Mouse (Mus musculus) intestine, postnatal 0 days (tissue): Measurements from ENCODE around the gene Rpl34. TPM values are rescaled to one million over a fixed set of nuclear protein-coding genes. Genes with fewer than 3 reads are reported as not detected.
A peak's percentile ranks its signal among the peaks of the same experiment; 100 is the strongest.

Source experiments
- ATAC-seq: fragments of 200-750 bp; cut with Nextera tagmentation; 2 replicates; pipeline ENCODE4 v1.8.0; 2017; ENCODE audit warnings: mild to moderate bottlenecking, moderate TSS enrichment, moderate library complexity
- H3K27ac ChIP-seq: fragments of 300-500 bp; sonication (generic); 2 replicates; pipeline ENCODE4 v1.5.1; 2014; ENCODE audit warnings: mild to moderate bottlenecking, low read depth, low read length, moderate library complexity
- H3K27me3 ChIP-seq: fragments of 300-500 bp; sonication (generic); replicated peaks from 2 replicates; pipeline ENCODE4 v1.6.1; 2014; ENCODE audit warnings: low read length, mixed read lengths; ENCODE audit not compliant: control insufficient read depth, insufficient read depth
- H3K36me3 ChIP-seq: fragments of 300-500 bp; sonication (generic); 2 replicates; pipeline ENCODE4 v1.6.1; 2014; ENCODE audit warnings: mild to moderate bottlenecking, moderate library complexity; ENCODE audit not compliant: control insufficient read depth, insufficient read depth
- H3K4me1 ChIP-seq: fragments of 300-500 bp; sonication (generic); replicated peaks from 2 replicates; pipeline ENCODE4 v1.6.1; 2014; ENCODE audit warnings: antibody characterized with exemption, low read length, mixed read lengths; ENCODE audit not compliant: control insufficient read depth, insufficient read depth
- H3K4me2 ChIP-seq: fragments of 300-500 bp; sonication (generic); replicated peaks from 2 replicates; pipeline ENCODE4 v1.6.1; 2014; ENCODE audit warnings: low read depth, mild to moderate bottlenecking, moderate library complexity
- H3K4me3 ChIP-seq: fragments of 300-500 bp; sonication (generic); 2 replicates; pipeline ENCODE4 v1.5.1; 2014; ENCODE audit warnings: low read depth, low read length
- H3K9ac ChIP-seq: fragments of 300-500 bp; sonication (generic); 2 replicates; pipeline ENCODE4 v1.6.1; 2014; ENCODE audit warnings: mild to moderate bottlenecking, low read depth, low read length
- H3K9me3 ChIP-seq: fragments of 300-500 bp; sonication (generic); 2 replicates; pipeline ENCODE4 v1.6.1; 2016; ENCODE audit warnings: mixed run types; ENCODE audit not compliant: control insufficient read depth
- CTCF ChIP-seq: sonication (generic); IDR thresholded peaks from 2 replicates; pipeline ENCODE4 v1.5.1; 2016; ENCODE audit warnings: low read depth, mild to moderate bottlenecking, control low read depth, antibody characterized with exemption, moderate library complexity
- WGBS: fragments of 180-500 bp; shearing (Covaris S2); extraction: QIAGEN DNeasy Blood & Tissue Kit; methylation state at CpG from one replicate; pipeline ENCODE4 v1.1.7; 2014; 5-methylcytosine and 5-hydroxymethylcytosine counted together
- polyA plus RNA-seq: library from polyadenylated mRNA; unstranded; fragments of >200 nt; fragmentation: Nextera tagmentation; extraction: Ambion mirVana; gene quantifications from 2 replicates; pipeline ENCODE4 v1.2.1, GENCODE M21; 2015

The Rpl34 gene
- 579 and 584 TPM in 2 replicates for polyA plus RNA-seq

- H3K4me2 ChIP-seq: peak within 1 kb of the TSS; percentile 77
- peak within 1 kb of the TSS; percentile 85 for H3K27ac ChIP-seq
- H3K9me3 ChIP-seq: no peaks in the 10 kb centered on the region
- 0 out of 2 replicates have a peak, but pooled peaks have one; percentile 10 for TF ChIP-seq CTCF
- H3K4me3 ChIP-seq: peak within 1 kb of the TSS; percentile 95
- peaks cover 36% of the 10 kb centered on the region for H3K36me3 ChIP-seq
- no peaks in the 10 kb centered on the region for H3K27me3 ChIP-seq
- peak within 1 kb of the TSS; percentile 93 for H3K9ac ChIP-seq
- under 1% methylated on average over 45 of the region's 45 CpGs for WGBS
- H3K4me1 ChIP-seq: 0 out of 2 replicates have a peak, but pooled peaks cover 11% of the 10 kb centered on the region
- peak; percentile 99 for ATAC-seq
Measured at GRCm38 (mm10) chr3:130730189-130730653, at the start of gene Rpl34. TSS of gene Rpl34 (minus strand) at chr3:130730398.

- 70% methylated on average over 3 of the region's 3 CpGs for WGBS
- Histone ChIP-seq H3K27ac (no peak overlapping the region), H3K36me3 (no peaks in the 10 kb centered on the region), H3K4me2 (no peak overlapping the region), H3K9me3 (no peaks in the 10 kb centered on the region), H3K9ac (no peak overlapping the region), H3K4me3 (no peak overlapping the region), H3K27me3 (no peaks in the 10 kb centered on the region), H3K4me1 (no peaks in the 10 kb centered on the region)
- TF ChIP-seq CTCF: no peak
- no peak for ATAC-seq
Measured at GRCm38 (mm10) chr3:130768172-130768571, 38.0 kb upstream of the Rpl34 start.

DNA sequence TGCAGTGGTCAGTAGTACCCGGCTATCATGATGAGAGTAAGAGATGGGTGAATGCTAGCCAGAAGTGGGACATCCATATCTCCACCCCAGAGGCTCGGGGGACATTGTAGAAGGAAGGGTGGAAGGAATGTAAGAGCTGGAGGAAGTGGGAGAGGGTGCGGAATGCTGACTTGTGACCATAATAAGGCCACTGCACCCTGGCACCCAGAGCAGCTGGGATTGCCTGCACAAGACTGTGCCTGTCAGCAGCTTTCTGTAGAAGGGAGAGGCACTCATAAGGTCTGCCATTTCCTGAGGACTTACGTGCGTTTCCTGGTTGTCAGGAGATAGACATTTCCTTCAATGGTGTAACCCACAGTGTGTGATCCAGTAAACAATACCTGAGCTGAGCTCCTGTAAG lies 33.9 kb upstream of the Rpl34 start:
- no peak for ATAC-seq
- Histone ChIP-seq H3K9ac (no peak overlapping the region), H3K27me3 (no peaks in the 10 kb centered on the region), H3K27ac (no peak overlapping the region), H3K36me3 (no peaks in the 10 kb centered on the region), H3K4me3 (no peak overlapping the region), H3K9me3 (no peaks in the 10 kb centered on the region), H3K4me2 (no peak overlapping the region), H3K4me1 (no peaks in the 10 kb centered on the region)
- 71% methylated on average over 5 of the region's 5 CpGs for WGBS
- no peak for TF ChIP-seq CTCF

DNA sequence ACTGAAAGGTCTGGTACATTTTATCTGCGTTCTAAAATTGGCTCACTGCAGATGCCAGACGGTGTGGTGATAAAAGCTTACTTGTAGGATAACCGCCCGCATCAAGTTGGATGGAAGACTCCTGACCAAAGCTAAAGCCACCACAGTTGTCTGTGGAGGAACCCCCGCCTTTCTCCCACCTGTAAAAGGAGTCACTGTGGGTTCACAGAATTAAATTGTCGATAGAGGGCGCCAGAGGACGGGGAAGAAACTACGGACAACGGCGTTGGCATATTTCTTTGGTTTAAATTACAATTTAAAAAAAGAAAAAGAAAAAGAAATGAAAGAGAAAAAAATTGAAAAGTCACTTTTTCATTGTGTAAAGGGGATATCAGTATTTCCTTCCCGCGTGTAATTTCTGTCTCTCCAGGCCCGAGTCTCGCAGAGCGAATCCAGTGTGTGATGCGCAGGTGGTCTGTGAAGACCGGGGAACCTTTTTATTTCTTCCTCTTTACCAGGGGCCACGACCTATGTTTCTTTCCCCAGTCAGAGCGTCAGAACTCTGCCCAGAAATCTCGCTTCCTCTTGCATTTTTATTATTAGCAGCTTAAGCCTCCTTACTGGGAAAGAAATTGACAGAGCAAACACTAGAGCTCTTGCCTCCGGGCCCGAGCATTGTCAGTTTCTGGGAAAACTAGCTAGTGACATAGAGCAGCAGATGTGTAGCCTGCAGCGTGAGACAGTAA lies 30.7 kb upstream of the Rpl34 start:
- no peaks in the 10 kb centered on the region for H3K9me3 ChIP-seq
- H3K4me3 ChIP-seq: no peak overlapping the region
- H3K27ac ChIP-seq: no peak overlapping the region
- no peak overlapping the region for H3K4me2 ChIP-seq
- no peaks in the 10 kb centered on the region for H3K27me3 ChIP-seq
- TF ChIP-seq CTCF: peak; percentile 79
- no peak overlapping the region for H3K9ac ChIP-seq
- 54% methylated on average over 24 of the region's 24 CpGs for WGBS
- ATAC-seq: no peak
- no peaks in the 10 kb centered on the region for H3K36me3 ChIP-seq
- no peaks in the 10 kb centered on the region for H3K4me1 ChIP-seq

DNA sequence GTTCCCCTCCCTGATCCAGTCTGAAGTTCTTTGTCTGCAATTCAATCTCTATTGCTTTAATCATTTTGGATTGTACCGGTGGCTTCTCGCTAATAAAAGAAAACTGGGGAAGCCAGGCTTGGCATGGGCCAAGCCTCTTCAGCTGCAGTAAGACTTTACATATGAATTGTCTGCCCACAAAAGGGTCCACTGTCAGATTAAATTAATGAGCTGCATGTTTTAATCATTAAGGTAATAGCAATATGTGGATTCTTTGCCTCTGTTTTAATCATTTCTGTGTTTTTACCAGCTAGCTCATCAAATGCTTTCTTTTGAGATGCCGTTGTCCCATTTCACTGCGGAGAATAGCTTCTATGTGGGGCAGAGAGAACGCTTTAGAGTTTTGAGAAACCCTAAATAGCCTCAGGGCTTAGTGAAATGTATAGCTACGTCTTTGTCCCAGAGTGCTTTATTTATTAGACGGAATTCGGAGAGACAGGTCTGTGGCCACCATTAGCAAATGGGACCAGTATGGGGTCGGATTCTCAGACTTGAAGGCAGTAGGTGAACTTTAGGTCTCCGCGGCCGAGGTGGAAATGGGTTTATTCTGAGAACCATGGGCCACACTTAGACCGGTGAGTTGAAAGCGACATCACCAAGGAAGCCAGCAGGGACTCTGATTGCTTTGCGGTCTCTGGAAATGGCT lies 28.1 kb upstream of the Rpl34 start:
- Histone ChIP-seq H3K9ac (no peak overlapping the region), H3K27me3 (no peaks in the 10 kb centered on the region), H3K4me1 (no peaks in the 10 kb centered on the region), H3K4me2 (no peak overlapping the region), H3K36me3 (no peaks in the 10 kb centered on the region), H3K4me3 (no peak overlapping the region), H3K9me3 (no peaks in the 10 kb centered on the region), H3K27ac (no peak overlapping the region)
- TF ChIP-seq CTCF: no peak
- ATAC-seq: no peak
- WGBS: 86% methylated on average over 15 of the region's 15 CpGs

DNA sequence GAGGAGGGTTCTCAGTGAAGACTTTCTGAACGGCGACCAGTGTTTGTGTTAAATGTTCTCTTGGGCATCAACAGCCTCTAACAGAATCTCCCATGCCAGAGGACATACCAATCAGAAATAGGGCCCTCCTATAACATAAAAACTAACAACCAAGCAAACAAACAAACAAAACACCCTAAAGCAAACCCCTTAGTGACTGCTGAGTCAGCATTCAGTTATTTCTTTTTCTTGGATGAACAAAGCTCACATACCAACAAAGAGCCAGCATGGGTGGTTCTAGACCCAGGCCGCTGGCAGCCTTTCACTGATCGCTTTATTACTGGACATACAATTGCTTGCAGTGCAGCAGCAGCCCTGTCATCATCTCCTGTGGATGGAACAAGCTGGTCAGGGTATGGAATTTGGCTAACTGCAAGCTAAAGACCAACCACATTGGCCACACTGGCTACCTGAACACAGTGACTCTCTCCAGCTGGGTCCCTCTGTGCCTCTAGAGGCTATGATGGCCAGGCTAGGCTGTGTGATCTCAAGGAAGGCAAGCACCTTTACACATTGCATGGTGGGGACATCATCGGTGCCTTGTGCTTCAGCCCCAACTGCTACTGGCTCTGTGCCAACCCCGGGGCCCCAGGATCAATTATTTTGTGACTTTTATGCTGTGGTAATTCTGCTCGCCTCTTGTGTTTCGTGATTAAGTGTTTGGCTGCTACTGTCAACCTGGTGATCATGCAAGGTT lies 27.1 kb upstream of the Rpl34 start:
- H3K36me3 ChIP-seq: no peaks in the 10 kb centered on the region
- H3K4me3 ChIP-seq: no peak overlapping the region
- no peak overlapping the region for H3K9ac ChIP-seq
- no peak for TF ChIP-seq CTCF
- no peaks in the 10 kb centered on the region for H3K27me3 ChIP-seq
- no peaks in the 10 kb centered on the region for H3K4me1 ChIP-seq
- 73% methylated on average over 8 of the region's 8 CpGs for WGBS
- no peak overlapping the region for H3K4me2 ChIP-seq
- H3K9me3 ChIP-seq: no peaks in the 10 kb centered on the region
- H3K27ac ChIP-seq: no peak overlapping the region
- no peak for ATAC-seq
